Mouse (Mus musculus): ENCODE measurements around the gene Phf23. TPM values are rescaled to one million over a fixed set of nuclear protein-coding genes. Genes with fewer than 3 reads are reported as not detected.
A peak's percentile ranks its signal among the peaks of the same experiment; 100 is the strongest.
"Not testable (repeated sequence)": the region's sequence is repeated elsewhere in the genome, so short reads cannot be mapped to it uniquely, and the experiment has no call there.

Phf23 gene
- total RNA-seq, 2 experiments from 2014 or later, result 15.0 to 16.1 TPM

- DNase-seq, result no peak
Observed at GRCm38 (mm10) chr11:69999666-70000065, 4.1 kb downstream of the Phf23 start.

- peak; percentile 90 for DNase-seq
Observed at GRCm38 (mm10) chr11:70000396-70000898, 4.9 kb downstream of the Phf23 start, which contains the start of gene Dvl2. TSS of gene Dvl2 (plus strand) at chr11:70000595.

- no peak for DNase-seq
Observed at GRCm38 (mm10) chr11:70001159-70001558, 5.6 kb downstream of the Phf23 start.

- no peak for DNase-seq
Observed at GRCm38 (mm10) chr11:70001865-70002264, 6.3 kb downstream of the Phf23 start.

- DNase-seq, result no peak
Observed at GRCm38 (mm10) chr11:70002471-70002870, 6.9 kb downstream of the Phf23 start.

- no peak for DNase-seq
Observed at GRCm38 (mm10) chr11:70005521-70005920, 9.9 kb downstream of the Phf23 start.

GRCm38 (mm10) chr11:70010033-70010432 is 14.5 kb downstream of the Phf23 start:
- DNase-seq, result no peak

GRCm38 (mm10) chr11:70010548-70010947 is 15.0 kb downstream of the Phf23 start:
- no peak for DNase-seq

- no peak for DNase-seq
Observed at GRCm38 (mm10) chr11:70010961-70011360, 15.4 kb downstream of the Phf23 start.

- DNase-seq, result no peak
Observed at GRCm38 (mm10) chr11:70012931-70013330, 17.4 kb downstream of the Phf23 start.

GRCm38 (mm10) chr11:70013408-70013807 is 17.8 kb downstream of the Phf23 start:
- DNase-seq, result no peak

- DNase-seq, result no peak
Observed at GRCm38 (mm10) chr11:70014051-70014450, 18.5 kb downstream of the Phf23 start.

GRCm38 (mm10) chr11:70014880-70015558 is 19.4 kb downstream of the Phf23 start, which contains the start of gene Acadvl:
TSS of gene Acadvl (minus strand) at chr11:70015411.
- DNase-seq, result peak; percentile 86

GRCm38 (mm10) chr11:70015677-70016076 is 20.1 kb downstream of the Phf23 start:
- DNase-seq, result no peak

GRCm38 (mm10) chr11:70016177-70016576 is 20.6 kb downstream of the Phf23 start:
- not testable (repeated sequence) for DNase-seq

GRCm38 (mm10) chr11:70016669-70017068 is 21.1 kb downstream of the Phf23 start, which contains the start of gene Dlg4:
TSS of gene Dlg4 (plus strand) at chr11:70016942.
- no peak for DNase-seq

- no peak for DNase-seq
Observed at GRCm38 (mm10) chr11:70017199-70017767, 21.7 kb downstream of the Phf23 start.

- peak; percentile 40 for DNase-seq
Observed at GRCm38 (mm10) chr11:70018131-70018990, 22.8 kb downstream of the Phf23 start.

GRCm38 (mm10) chr11:70019495-70020021 is 24.0 kb downstream of the Phf23 start:
- no peak for DNase-seq

- DNase-seq, result no peak
Observed at GRCm38 (mm10) chr11:70020022-70020631, 24.6 kb downstream of the Phf23 start.

- DNase-seq, result peak; percentile 78
Observed at GRCm38 (mm10) chr11:70020731-70021263, 25.2 kb downstream of the Phf23 start.
